Mouse (Mus musculus): ENCODE results near the gene 4930430F08Rik. TPM values are rescaled to one million over a fixed set of nuclear protein-coding genes. Genes with fewer than 3 reads are reported as not detected.

Gene 4930430F08Rik
- total RNA-seq, 2 experiments from 2014 or later: 6.7 to 8.2 TPM

DNA sequence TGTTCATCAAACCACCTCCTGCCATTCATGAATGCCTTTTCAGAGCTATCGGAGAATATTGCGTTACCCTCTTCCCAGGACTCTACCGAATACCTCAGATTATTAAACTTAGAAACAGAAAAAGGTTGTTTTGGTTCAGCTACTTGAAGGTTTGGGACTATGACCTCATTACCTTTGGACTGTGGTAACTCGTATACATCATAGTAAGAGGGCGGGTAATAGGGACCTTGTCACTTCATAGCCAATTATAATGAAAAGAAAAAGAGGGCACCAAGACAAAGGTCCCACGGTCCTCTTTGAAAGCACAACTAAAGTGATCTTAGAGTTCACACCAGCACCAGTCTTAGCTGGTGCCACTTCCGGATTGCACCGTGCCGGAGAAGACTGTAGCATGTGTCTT lies 67.9 kb downstream of the 4930430F08Rik start:
- no peak for DNase-seq

More for the DNA sequence above, 67.9 kb downstream of the 4930430F08Rik start:
- intact Hi-C loops (cut with DNase I): no loop called here

Other genes with a start within 250 kb of the 4930430F08Rik start
- gene Gm4302, start 249.6 kb downstream of the 4930430F08Rik start, total RNA-seq (2021): not detected
- gene Gm4303, start 244.5 kb downstream of the 4930430F08Rik start, total RNA-seq (2021): not detected
- gene Gm4305, start 239.3 kb downstream of the 4930430F08Rik start, total RNA-seq (2021): not detected
- gene Gm4307, start 229.1 kb downstream of the 4930430F08Rik start, total RNA-seq (2021): not detected
- gene Gm4312, start 207.9 kb downstream of the 4930430F08Rik start, total RNA-seq (2021): not detected
- gene Tmtc3, start 103.1 kb downstream of the 4930430F08Rik start, total RNA-seq (2021): 1 to 10 TPM; 7.3 to 9.4 TPM
- gene Cep290, start 102.9 kb downstream of the 4930430F08Rik start, total RNA-seq (2021): 1 to 10 TPM; 2.2 to 2.6 TPM
- gene 1700017N19Rik, start 61 bp upstream of the 4930430F08Rik start, total RNA-seq (2021): not detected

Data from gastrocnemius, postnatal 36 days (tissue).